Mouse (Mus musculus) spleen, postnatal 10 days (tissue): ENCODE measurements at regions not wholly inside any gene's neighbourhood (a gene's known extent, or its start where the extent isn't known, plus 50 kb on each side); places are given as distances from the start of the nearest gene placed in this dataset.

Experiments used
- DNase-seq, 2 experiments: peaks; one replicate each; pipeline ENCODE4 v3.0.0; 2021 to 2022; ENCODE audit warnings: low spot score in 2 of 2

DNA sequence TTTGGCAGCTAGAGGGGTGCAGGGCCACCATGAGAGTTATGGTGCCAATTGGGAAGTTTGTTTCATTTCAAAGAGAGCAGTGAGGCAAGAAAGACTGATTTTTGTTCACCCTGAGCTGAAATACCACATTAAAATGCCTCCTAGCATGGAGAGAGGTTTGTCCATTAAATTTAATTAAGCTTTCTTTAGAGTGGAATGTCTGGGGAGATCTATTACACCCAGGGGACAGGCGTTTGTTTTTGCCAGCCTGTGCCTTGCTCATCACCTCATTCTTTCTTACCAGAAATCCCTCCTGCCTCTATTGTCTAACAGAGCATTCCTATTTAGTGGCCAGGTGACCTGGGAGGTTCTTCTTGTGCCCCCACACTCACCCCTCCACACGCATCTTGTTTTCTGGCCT lies 55.2 kb upstream of the Rcn1 start:
- DNase-seq, result no peak

DNA sequence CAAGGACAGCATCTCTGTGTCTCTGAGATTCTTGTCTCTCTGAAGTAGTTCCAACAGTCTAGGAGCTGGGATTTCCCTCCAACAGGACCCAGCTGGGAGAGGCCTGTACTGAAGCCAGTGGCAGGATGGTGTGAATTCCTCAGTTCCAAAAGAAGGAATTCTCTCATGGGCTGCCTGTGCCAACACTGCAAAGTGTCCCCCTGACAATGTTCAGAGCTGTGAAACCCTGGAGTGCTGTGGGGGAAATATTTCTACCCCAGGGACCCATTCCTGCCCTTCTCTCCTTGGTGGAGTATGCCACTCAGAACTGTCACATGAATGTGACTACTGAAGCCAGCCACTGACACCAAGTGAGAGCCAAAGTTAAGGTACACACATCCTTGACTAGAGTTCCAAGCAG lies 55.7 kb upstream of the Rcn1 start:
- DNase-seq, result no peak

DNA sequence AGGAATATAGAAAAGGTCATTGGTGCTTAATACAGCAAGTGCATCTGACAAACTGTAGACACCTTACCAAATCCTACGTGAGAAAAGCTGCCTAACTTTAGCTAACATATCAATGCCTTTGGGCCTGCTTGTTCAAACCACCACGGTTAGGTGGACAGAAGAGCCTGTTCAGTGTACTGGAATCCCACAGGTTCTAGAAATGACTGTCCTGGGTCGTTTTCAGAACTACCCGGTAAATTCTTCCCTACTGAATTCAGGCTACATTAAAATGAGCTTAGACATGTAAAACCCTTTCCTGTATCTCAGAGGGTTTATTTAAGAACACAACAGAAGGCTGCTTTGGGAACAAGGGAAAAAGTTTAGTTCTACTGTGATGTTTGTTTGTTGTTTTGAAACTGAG lies 59.5 kb upstream of the Rcn1 start:
- DNase-seq, result no peak

DNA sequence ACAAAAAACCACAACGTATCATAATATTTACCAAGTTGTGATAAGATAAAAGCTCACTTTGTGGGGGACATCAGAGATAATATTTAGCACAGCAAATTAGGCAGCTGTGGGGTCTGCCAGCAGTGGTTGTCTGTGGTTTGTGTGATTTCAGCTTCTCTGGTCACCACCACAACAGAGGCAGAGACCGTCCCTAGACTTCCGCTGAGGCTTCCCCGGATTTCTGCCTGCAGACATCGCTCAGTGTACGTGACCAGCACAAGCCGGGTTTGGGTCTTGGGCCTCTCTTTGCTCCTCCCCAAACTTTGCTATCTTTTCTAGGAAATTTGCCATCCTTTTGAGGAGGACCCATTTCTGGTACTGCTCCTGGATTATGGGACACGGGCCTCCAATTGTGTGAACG lies 60.4 kb upstream of the Rcn1 start:
- DNase-seq, result no peak

DNA sequence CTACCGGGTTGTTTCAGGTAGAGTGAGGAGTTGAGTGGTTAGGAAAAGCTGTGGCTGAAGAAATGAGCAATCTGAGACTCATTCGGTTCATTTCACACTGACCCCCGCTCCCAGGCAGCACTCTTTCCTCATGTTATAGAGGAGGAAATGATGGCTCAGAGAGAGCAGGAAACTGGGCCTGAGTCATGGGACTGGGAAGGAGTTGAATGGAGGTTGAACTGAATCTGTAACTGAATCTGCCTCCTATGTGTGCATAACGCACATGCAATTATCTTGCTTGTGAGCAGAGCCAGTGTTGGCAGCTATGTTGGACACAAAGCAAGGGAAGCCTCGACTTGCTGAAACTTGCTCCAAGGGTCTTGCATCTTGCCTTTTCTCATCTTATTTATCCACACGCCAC lies 66.5 kb upstream of the Rcn1 start:
- no peak for DNase-seq

DNA sequence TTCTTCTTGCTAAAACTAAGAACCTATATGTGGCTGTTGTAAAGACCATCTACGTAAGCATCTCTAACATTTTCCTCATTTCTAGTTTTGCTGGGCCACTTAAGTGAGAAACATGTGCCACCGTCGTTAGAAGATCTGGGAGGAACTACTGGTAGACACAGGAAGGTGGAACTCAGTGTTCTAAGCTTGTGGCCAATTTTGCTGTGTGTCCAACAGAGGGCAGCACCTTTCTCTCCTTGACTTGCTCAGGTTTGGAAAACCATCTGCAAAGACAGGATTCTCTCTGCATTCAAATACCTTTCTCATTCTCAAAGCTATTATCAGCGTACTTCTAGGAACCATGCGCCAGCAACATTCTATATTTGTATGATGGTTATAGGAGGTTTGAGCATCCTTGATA lies 69.8 kb upstream of the Rcn1 start:
- DNase-seq, result peak in 1 of 2 experiments; percentile 14

DNA sequence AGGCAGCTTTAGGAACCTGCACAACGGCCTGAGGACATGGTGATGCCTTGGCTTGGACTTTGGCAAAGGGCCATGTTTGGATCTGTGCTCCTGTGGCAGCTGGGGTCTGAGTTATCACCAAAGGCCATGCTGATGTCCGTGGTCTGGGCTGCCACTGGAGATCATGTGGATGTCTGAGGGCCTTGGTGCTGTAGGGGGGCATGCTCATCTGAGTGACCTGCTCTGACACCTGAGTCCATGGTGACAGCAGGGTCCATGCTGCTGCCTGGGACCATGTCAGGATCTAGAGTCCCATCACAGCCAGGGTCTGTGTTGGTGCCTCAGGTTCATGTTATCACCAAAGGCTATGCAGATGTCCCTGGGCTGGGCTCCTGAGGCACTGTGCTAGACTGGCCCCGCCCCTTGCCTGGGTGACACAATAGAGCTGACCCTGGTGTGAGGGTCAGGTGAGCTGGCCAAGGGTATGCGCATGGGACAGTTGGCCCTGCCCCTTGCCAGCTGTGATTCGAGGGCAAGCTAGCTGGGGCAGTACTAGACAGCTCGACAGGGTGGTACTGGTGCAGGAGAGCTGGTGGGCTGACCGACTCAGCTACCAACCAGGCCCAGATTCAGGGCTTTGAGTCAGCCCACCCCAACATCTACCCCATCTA lies 77.0 kb upstream of the Rcn1 start:
- DNase-seq, result no peak

DNA sequence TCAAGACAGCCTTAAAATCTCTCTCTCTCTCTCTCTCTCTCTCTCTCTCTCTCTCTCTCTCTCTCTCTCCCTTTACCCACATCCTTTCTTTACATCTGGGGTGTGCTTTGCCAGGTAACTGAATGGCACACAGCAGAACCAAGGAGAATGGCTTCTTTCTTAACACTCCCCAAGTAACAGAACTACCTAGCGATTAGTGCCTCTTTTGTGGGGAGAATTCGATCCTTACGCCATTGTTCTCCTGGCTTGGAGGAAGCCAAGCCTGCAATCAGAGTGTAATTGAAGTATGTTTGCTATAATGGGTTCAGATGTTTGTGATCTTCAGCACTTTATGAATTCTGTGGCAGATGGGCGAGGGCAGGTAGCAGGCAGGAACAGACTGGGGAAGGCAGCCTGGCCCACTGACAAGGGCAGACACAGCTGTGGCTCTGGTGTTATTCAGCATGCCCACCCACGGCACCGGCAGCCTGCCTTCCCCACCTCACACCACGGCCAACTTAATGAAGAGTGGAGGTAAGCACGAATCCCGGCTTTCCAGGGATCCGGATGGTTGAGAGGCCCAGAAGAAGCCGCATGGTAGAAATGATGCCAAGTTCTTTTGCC lies 83.0 kb upstream of the Rcn1 start:
- no peak for DNase-seq

DNA sequence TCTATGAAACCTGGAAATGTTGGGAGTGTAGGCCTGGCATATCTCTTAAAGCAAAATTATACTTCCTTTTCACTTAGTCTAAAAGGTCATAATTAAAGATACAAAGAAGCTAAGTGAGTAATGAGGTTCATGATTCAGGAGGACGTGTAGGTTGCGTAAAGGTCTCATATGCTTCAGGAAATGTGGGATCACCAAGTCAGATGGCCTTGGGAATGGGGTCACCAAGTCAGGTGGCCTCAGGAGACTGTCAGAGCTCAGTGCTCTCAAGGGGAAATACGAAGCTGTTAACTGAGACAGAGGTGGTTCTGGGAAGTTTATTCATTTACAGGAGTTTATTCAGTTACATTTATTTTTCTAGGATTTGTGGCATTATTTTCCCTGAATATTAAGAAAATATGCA lies 85.4 kb upstream of the Rcn1 start:
- no peak for DNase-seq

DNA sequence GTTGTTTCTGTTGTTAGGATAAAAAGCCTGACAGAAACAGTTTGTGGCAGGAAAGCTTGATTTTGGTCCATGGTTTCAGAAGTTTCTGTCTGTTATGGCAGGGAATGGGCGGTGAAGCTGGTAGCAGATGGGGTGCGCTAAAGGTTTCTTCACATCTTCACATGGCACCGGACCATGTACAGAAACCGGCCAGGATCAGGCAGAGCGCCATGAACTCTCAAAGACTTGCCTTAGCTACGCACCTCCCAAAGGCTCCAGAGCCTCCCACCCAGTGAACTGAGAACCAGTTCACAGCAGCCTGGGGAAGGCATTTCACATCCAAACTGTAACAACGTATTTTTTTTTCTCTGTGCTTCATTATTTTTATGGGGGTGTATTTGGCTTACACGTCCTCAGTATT lies 86.2 kb upstream of the Rcn1 start:
- DNase-seq, result no peak

DNA sequence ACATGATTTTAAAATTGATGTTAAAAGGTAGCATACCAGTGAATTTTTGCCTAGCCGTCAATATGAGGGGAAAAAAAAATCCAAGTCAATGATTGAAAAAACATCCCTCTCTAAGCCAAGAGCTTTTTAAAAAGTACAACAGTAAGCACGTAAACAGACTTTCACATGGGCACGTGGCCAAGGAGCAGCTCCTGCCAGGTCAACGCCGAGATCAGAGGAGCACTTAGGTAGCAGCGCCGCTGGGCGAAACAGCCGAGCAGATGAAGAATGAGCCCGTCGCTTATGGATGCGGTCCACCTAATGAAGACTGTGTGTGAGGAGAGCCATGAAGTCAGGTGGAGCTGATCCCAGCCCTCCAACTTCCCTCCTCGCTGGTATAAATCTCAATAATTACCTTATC lies 96.7 kb upstream of the Rcn1 start:
- no peak for DNase-seq

DNA sequence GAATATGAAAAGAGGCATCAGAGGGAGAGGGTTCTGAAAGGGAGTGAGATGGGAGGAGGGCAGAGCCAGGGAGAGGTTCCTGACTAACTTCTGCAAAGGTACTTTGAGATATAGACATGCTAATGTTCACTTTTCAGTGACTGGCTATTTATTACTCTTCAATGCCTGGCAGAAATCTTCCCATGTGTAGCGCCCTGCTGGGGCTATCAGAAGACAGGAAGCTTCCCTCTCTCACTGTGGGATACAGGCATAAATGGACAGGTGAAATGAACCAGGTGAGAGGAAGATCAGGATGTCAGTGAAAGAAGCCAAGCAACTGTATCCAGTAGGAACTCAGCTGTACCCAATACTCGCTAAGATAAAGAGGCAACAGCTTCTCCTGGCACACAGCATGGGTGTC lies 105.1 kb upstream of the Rcn1 start:
- DNase-seq, result no peak

DNA sequence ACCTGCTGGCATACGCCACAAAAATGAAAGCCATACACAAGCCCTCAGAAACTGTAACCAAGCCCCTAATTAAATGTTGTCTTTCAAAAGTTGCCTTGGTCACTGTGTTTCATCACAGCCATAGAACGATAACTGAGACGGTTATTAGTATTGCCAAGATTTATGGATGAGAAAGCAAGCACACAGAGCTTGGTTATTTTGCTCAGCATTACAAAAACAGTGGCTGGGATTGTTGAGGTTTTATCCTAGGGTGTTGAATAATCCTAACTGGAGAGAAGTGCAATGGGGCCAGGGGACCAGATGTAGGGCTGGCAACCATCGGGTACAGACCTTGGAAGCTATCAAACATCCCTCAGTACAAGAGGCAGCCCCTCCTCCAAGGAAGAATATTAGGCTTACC lies 106.4 kb upstream of the Rcn1 start:
- no peak for DNase-seq

DNA sequence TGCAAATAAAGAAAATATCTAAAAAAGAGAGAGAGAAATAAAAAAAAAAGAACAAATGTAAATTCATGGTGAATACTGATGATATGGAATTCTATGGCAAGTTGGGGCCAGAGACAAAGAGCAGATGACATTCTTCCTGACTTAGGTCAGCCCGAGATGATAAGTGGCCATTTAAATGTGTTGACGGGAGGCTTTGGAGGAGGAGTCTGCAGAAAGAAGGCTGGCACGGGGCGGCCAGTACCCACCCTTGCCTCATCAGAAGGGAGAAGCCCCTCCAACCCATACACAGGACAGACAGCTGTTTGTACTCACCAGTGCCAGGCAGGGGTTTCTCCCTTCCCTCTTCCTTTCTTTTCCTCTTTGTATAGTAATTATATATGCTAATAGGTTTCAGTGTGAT lies 108.0 kb upstream of the Rcn1 start:
- no peak for DNase-seq

DNA sequence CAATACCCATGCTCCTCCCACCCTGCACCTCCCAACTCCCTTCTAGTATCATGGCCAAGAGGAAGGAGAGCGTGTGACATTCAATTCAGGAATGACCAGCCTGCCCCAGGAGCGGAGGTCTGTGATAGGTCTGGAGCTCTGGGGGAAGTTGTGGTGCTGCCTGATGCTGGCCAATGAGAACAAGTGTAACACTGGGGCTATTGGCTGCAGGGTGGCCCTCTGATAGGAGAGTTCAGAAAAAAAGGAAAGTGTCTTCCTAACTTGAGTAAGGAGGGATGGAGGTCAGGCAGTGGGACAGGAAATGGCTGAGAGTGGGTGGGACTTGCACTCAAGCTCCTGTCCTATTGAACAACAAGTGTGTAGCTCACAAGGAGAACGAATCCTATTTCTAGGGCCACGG lies 111.7 kb upstream of the Rcn1 start:
- no peak for DNase-seq

DNA sequence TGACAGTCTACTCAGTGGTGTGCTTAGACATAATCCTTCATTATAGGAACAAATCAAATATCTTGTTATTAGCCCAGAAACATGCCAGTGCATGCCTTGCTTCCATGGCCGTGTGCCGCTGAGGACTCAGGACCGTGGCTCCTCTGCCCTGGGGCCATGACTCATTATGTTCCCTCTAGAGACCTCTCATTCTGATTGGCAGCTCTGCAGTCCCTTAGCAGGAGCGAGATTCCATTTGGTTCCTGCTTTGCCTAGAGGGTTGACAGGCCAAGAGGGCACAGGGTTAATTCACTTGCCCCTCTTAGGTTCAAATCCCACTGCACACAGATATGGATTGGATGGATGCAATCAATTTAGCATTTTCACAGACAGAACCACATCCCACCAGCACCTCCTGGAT lies 112.6 kb upstream of the Rcn1 start:
- no peak for DNase-seq

DNA sequence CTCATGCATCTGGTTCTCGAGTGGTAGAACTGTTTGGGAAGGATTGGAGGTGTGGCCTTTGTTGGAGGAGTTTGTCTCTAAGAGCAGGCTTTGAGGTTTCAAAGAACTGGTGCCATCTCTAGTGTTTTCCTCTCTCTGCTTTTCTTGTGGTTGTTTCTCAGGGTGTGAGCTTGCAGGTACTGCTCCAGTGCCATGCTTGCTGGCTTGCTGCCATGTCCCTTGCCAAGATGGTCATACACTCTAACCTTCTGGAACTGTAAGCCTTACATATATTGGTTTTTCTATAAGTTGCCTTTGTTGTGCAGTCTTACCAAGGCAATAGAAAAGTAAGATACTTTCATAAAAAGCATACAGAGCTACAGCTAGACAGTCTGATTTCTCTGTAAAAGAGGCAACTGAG lies 115.1 kb upstream of the Rcn1 start:
- no peak for DNase-seq

DNA sequence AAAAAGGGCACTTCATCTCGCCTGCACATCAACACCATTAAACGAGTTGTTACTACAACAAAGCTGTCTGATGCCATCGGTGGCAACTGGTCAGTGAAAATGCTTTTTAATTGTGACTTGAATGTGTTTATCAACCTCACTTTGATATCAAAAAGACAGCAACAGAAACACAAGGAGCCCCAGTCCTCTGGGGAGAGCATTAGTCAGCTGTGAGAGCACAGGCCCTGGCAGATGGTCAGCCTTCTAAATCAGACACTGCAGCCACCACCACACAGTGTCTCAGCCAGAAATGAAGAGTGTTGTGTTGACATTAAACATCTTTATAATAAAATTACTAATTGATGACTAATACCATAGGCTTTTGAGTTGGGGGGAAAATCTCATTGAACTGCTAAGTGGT lies 115.8 kb upstream of the Rcn1 start:
- DNase-seq, result no peak

DNA sequence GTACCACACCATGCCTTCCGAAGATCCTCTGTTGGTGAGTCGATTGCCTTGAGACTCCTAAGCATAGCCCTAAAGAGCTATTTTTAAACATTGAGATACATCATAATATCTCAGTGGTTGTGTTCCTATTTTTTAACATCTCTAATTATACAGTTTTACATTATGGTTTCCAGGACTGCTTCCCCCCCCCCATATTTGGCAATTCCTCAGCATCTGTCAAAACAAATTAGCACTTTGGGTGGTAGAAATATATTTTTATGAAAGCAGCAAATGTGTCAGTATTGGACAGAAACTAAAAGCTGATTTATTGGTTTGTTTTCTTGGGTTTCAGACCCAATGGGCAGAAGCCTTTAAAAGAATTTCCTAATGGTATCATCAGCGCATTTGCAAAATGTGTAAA lies 116.2 kb upstream of the Rcn1 start:
- DNase-seq, result no peak

DNA sequence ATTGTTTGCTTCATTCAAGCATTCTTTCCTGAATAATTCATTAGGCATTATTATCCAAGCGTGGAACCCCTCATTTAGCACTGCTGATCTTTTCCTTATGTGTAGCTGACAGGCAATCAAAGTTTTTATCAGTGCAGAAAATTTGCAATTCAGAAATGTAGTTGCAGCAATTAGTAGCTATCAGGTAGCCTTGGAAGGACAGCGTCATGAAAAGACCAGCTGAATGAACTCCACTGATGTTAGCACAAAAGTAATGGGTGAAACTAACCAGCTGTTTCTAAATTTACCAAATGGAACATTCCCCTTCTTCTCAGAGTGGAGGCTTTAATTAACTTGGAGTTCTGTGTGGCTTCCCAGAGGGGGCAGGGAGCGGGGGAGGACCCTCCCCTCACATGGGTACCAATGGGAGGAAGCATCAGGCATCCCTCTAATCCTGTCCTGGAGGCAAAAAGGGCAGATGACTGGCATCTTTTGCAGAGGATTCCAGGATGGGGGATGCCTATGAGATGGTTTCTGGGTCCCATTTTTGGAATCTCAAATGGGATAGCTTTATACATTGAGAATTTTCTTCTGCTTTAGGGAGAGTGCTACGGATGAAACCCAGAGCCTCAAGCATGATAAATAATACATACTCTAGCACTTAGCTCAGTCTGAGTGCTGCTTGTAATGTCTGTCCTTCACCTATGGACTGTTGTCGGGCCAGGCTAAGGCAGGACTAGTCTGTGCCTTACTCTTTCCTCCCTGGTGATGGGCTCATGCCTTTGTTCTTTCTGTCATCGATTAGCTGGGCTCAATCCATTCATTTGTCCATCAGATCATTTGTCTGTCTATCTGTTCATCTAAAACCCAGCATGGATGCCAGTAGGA lies 117.4 kb upstream of the Rcn1 start:
- DNase-seq, result no peak

DNA sequence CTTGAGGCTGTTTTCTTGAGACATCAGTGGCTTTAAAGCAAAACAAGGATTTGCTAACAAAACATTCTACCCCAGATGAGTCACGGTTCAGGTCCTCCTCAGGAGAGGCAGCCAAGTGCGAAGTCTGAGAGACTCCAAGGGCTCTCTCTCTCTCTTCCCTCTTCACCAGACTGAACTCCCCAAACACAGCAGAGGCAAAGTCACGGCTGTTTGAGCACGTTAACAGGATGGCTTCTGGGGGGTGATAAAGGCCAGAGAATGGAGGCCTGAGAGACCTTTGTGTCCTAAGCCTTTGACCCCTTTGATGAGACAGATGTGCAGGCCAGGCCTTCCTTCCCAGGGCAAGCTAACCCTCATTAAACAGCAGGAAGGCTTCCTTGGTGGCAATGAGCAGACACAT lies 122.7 kb upstream of the Rcn1 start:
- DNase-seq, result no peak

DNA sequence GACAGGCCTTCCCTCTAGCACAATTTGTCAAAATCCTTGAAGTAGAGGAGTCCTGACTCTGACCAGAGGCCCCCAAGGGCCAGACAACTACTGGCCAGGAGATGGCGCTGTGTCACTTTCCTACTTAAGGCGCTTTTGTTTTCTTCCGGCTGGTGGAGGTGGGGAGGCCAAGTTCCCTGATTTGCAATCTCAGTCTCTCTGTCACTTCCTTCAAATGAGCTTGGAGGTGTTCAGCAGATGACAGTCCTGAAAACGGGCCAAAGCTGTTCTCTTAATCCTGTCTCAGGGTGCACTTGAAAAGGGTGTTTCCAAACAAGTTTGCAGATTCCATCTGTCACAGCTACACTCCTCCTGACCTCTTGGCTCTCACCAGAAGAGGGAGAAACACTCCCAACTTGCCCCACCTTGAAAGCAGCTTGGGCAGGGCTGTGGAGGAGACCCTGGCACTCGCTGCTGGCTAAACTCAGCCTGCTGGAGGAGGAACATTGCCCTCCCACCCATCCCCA lies 124.2 kb upstream of the Rcn1 start:
- DNase-seq, result peak in 1 of 2 experiments; percentile 31

DNA sequence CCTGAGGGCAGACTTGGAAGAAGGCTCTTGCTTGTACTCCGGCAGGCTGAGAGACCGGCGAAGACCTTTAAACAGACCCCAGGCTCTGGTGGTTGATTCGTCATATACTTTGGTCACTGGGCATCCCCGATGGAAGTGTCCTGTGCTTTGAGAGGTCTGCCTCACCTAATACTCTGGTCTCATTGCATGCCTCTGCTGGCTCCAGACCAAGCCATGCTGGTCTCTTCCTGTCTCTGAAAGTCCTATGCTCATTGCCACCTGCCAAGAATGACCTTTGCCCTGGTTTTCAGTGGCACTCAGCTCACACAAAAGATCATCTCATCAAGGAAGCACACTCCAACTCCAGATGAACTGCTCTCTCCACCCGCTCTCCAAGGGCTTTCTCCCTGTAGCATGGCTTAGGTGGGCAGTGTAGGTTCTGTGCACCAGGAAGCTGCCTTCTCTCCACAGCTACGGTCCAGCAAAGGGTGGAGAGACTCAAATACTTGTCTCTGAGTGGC lies 126.0 kb upstream of the Rcn1 start:
- no peak for DNase-seq
